Mouse (Mus musculus) forebrain, embryonic 14.5 days (tissue): Measurements from ENCODE around the gene Osbpl10. TPM values are rescaled to one million over a fixed set of nuclear protein-coding genes. Genes with fewer than 3 reads are reported as not detected.

Experiments
- ATAC-seq: fragments of 200-750 bp; cut with Nextera tagmentation; 2 replicates; pipeline ENCODE4 v1.8.0; 2017; ENCODE audit warnings: mild to moderate bottlenecking, moderate library complexity
- DNase-seq: peaks from one replicate; pipeline ENCODE4 v3.0.0-alpha.2; 2015; ENCODE audit warnings: low spot score
- H3K27ac ChIP-seq: fragments of 300-500 bp; sonication (generic); 2 replicates; pipeline ENCODE4 v1.5.1; 2014; ENCODE audit warnings: low read depth, mild to moderate bottlenecking, control low read depth, low read length, moderate library complexity
- H3K27me3 ChIP-seq: fragments of 300-500 bp; sonication (generic); replicated peaks from 2 replicates; pipeline ENCODE4 v1.6.1; 2014; ENCODE audit warnings: low read length, control low read depth, mixed read lengths; ENCODE audit not compliant: control insufficient read depth, insufficient read depth
- H3K36me3 ChIP-seq: fragments of 300-500 bp; sonication (generic); 2 replicates; pipeline ENCODE4 v1.6.1; 2014; ENCODE audit warnings: low read length, control low read depth; ENCODE audit not compliant: control insufficient read depth, insufficient read depth
- H3K4me1 ChIP-seq: fragments of 300-500 bp; sonication (generic); 2 replicates; pipeline ENCODE4 v1.6.1; 2014; ENCODE audit warnings: antibody characterized with exemption, low read length, control low read depth; ENCODE audit not compliant: control insufficient read depth, insufficient read depth
- H3K4me2 ChIP-seq: fragments of 300-500 bp; sonication (generic); 2 replicates; pipeline ENCODE4 v1.6.1; 2014; ENCODE audit warnings: mild to moderate bottlenecking, control low read depth, low read length
- H3K4me3 ChIP-seq: fragments of 300-500 bp; sonication (generic); 2 replicates; pipeline ENCODE4 v1.5.1; 2014; ENCODE audit warnings: low read depth, low read length, control low read depth
- H3K9ac ChIP-seq: fragments of 300-500 bp; sonication (generic); 2 replicates; pipeline ENCODE4 v1.6.1; 2014; ENCODE audit warnings: mild to moderate bottlenecking, low read length, control low read depth, moderate library complexity
- H3K9me3 ChIP-seq: fragments of 300-500 bp; sonication (generic); replicated peaks from 2 replicates; pipeline ENCODE4 v1.6.1; 2016; ENCODE audit warnings: low read length, control low read depth, mixed read lengths; ENCODE audit not compliant: control insufficient read depth
- WGBS: fragments of 180-500 bp; shearing (Covaris S2); extraction: QIAGEN DNeasy Blood & Tissue Kit; methylation state at CpG from one replicate; pipeline ENCODE4 v1.1.7; 2014; 5-methylcytosine and 5-hydroxymethylcytosine counted together
- polyA plus RNA-seq: library from polyadenylated mRNA; unstranded; fragments of >200 nt; fragmentation: Nextera tagmentation; extraction: Ambion mirVana; gene quantifications from 2 replicates; pipeline ENCODE4 v1.2.1, GENCODE M21; 2014

Osbpl10 gene
- polyA plus RNA-seq, 1 experiment from 2014 or later: 1.4 TPM

- Histone ChIP-seq H3K27me3 (no peaks in the 10 kb centered on the region), H3K4me1 (no peaks in the 10 kb centered on the region), H3K9me3 (no peaks in the 10 kb centered on the region), H3K36me3 (no peaks in the 10 kb centered on the region), H3K9ac (no peak overlapping the region), H3K4me3 (no peak overlapping the region), H3K27ac (no peak overlapping the region), H3K4me2 (no peak overlapping the region)
- ATAC-seq (no peak), DNase-seq (no peak)
- 89% methylated on average over 3 of the region's 3 CpGs for WGBS
These were observed 33.7 kb upstream of the Osbpl10 start for GRCm38 (mm10) chr9:114944642-114945041.

- Histone ChIP-seq H3K36me3 (no peaks in the 10 kb centered on the region), H3K27ac (no peak overlapping the region), H3K4me1 (no peaks in the 10 kb centered on the region), H3K9ac (no peak overlapping the region), H3K4me2 (no peak overlapping the region), H3K9me3 (no peaks in the 10 kb centered on the region), H3K27me3 (no peaks in the 10 kb centered on the region), H3K4me3 (no peak overlapping the region)
- DNase-seq (no peak), ATAC-seq (no peak)
- 88% methylated on average over 6 of the region's 6 CpGs for WGBS
These were observed 32.8 kb upstream of the Osbpl10 start for GRCm38 (mm10) chr9:114945576-114945975.

DNA sequence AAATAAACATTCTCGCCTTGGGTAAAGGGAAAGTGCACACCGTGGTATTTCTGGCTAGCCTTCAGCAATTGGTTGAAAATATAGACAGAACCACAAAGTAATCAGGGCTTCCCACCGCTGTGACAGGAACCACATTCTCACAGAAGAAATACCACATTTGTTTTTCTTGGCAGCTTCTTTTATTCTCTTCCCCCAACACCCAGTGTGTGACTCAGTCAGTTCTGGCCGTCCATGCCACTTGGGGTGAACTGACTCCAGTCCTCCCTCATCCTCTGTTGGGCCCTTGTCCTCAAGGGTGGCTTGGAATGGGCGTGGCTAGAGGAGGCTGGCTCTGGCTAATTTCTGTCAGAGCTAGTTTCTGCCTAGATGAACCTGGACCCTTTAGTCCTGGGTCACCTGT is 30.0 kb upstream of the Osbpl10 start:
- no peak for DNase-seq
- no peaks in the 10 kb centered on the region for H3K27me3 ChIP-seq
- H3K36me3 ChIP-seq: no peaks in the 10 kb centered on the region
- no peak for ATAC-seq
- H3K9me3 ChIP-seq: no peaks in the 10 kb centered on the region
- H3K4me3 ChIP-seq: no peak overlapping the region
- 68% methylated on average over 5 of the region's 5 CpGs for WGBS
- no peak overlapping the region for H3K9ac ChIP-seq
- no peak overlapping the region for H3K27ac ChIP-seq
- H3K4me1 ChIP-seq: no peaks in the 10 kb centered on the region
- no peak overlapping the region for H3K4me2 ChIP-seq

GRCm38 (mm10) chr9:114952866-114953265 is 25.5 kb upstream of the Osbpl10 start:
- ATAC-seq: no peak
- H3K36me3 ChIP-seq: no peaks in the 10 kb centered on the region
- WGBS: 24% methylated on average over 1 of the region's 1 CpGs
- no peak overlapping the region for H3K27ac ChIP-seq
- H3K4me1 ChIP-seq: no peaks in the 10 kb centered on the region
- H3K9ac ChIP-seq: no peak overlapping the region
- no peaks in the 10 kb centered on the region for H3K27me3 ChIP-seq
- no peaks in the 10 kb centered on the region for H3K9me3 ChIP-seq
- no peak for DNase-seq
- no peak overlapping the region for H3K4me2 ChIP-seq
- no peak overlapping the region for H3K4me3 ChIP-seq

DNA sequence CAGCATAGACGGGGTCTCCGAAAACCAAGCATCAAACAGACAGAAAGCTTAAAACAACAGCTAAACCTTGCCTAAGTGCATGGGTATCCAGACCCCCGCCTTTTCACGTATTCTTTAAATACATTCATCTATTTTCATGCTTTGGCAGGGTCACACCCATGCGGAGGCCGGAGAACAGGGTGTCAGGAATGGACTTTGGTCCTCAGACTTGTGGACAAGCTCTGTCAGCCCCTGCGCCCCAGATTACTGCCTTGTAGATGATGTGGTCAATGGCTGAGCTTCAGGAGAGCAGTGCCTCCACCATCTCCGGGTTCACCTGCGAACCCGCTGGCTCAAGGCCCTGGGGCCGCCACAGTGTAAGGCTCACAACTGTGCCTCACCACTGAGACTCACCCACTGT is 23.0 kb upstream of the Osbpl10 start:
- H3K9ac ChIP-seq: no peak overlapping the region
- no peak overlapping the region for H3K27ac ChIP-seq
- H3K4me3 ChIP-seq: no peak overlapping the region
- no peaks in the 10 kb centered on the region for H3K36me3 ChIP-seq
- WGBS: 89% methylated on average over 11 of the region's 11 CpGs
- H3K9me3 ChIP-seq: no peaks in the 10 kb centered on the region
- H3K4me1 ChIP-seq: no peaks in the 10 kb centered on the region
- DNase-seq: no peak
- no peaks in the 10 kb centered on the region for H3K27me3 ChIP-seq
- H3K4me2 ChIP-seq: no peak overlapping the region
- ATAC-seq: no peak

DNA sequence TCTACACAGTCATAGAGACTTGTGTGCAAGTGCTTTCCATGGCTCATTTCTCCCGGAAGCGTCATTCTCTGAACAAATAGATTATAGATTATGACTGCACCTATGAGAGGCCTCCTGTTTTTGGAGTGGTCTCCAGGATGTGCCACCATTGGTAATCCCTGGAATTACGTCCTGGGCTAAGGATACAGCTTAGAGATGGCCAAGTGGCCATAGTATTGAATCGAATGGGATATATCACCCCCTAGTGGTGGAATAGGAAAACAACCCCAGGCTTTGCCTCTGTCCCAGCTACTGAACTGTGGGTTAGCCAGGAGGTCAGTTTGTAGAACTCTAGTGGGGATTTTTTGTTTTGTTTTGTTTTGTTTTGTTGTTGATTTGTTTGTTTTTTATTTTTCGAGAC is 21.4 kb upstream of the Osbpl10 start:
- Histone ChIP-seq H3K9me3 (0 out of 2 replicates have a peak, but pooled peaks cover 3% of the 10 kb centered on the region), H3K36me3 (no peaks in the 10 kb centered on the region), H3K4me3 (no peak overlapping the region), H3K9ac (no peak overlapping the region), H3K27me3 (no peaks in the 10 kb centered on the region), H3K4me1 (no peaks in the 10 kb centered on the region), H3K27ac (no peak overlapping the region), H3K4me2 (no peak overlapping the region)
- DNase-seq (peak; percentile 66), ATAC-seq (0 out of 2 replicates have a peak, but pooled peaks have one; percentile 60)
- WGBS: 38% methylated on average over 5 of the region's 5 CpGs

DNA sequence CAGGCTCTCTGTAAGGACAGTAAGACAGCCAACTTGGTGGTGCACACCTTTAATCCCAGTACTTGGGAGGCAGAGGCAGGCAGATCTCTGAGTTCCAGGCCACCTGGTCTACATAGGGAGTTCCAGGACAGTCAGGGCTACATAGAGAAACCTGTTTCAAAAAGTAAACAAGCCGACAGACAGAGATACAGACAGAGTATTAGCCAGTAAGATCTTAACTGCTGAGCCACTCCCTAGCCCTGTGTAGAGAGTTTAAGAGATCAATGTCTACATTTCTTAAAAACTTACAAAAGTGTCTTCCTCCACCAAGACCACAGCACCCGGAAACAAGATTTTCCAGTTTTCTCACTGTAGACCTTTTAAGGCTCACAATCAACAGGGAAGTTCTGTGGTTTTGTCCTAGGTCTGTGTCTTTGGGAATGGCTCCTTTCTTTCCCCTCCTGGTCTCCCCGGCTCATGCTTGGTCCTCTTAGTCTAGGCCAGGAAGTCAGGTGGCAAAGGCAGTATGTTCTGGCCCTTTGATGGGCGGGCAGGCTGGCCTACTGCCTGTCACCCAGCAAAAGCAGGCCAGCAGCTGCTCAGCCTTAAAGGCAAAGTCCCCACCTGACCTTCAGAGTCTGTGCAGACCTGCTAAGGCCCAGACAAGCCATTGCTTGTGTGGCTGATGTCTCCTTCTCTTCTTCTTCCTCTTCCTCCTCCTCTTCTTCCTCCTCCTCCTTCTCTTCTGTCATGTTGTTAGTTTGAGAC is 18.2 kb upstream of the Osbpl10 start:
- no peaks in the 10 kb centered on the region for H3K4me1 ChIP-seq
- H3K4me3 ChIP-seq: no peak overlapping the region
- ATAC-seq (no peak), DNase-seq (no peak)
- H3K27me3 ChIP-seq: no peaks in the 10 kb centered on the region
- H3K36me3 ChIP-seq: no peaks in the 10 kb centered on the region
- no peak overlapping the region for H3K27ac ChIP-seq
- 86% methylated on average over 4 of the region's 4 CpGs for WGBS
- no peak overlapping the region for H3K9ac ChIP-seq
- H3K9me3 ChIP-seq: 0 out of 2 replicates have a peak, but pooled peaks cover 3% of the 10 kb centered on the region
- H3K4me2 ChIP-seq: no peak overlapping the region

- no peak overlapping the region for H3K4me3 ChIP-seq
- no peak overlapping the region for H3K27ac ChIP-seq
- H3K27me3 ChIP-seq: no peaks in the 10 kb centered on the region
- H3K9ac ChIP-seq: no peak overlapping the region
- no peak overlapping the region for H3K4me2 ChIP-seq
- no peaks in the 10 kb centered on the region for H3K4me1 ChIP-seq
- DNase-seq (no peak), ATAC-seq (no peak)
- no peaks in the 10 kb centered on the region for H3K36me3 ChIP-seq
- 0 out of 2 replicates have a peak, but pooled peaks cover 3% of the 10 kb centered on the region for H3K9me3 ChIP-seq
- 92% methylated on average over 6 of the region's 6 CpGs for WGBS
These were observed 17.5 kb upstream of the Osbpl10 start for GRCm38 (mm10) chr9:114960844-114961243.

DNA sequence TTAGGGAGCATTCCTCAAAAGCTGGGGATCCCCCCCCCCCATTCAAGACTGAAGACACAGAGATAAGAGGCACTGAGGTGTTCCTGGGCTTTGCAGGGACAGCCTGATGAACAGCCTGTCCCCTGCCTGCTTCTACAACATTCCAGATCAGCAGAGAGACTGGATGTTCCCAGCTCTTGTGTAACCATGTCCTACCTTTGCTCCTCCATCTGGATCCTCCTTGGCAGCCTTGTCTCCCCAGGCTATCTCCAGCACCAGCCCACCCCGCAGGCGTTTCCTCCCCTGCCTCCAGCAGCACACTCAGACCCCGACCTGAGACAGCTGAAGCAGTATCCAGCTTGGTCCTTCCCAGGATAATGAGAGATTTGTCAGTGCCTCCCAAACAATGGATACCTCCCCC is 14.3 kb upstream of the Osbpl10 start:
- no peak for ATAC-seq

More for the DNA sequence above, 14.3 kb upstream of the Osbpl10 start:
- 0 out of 2 replicates have a peak, but pooled peaks cover 3% of the 10 kb centered on the region for H3K9me3 ChIP-seq
- H3K27ac ChIP-seq: no peak overlapping the region
- no peak overlapping the region for H3K9ac ChIP-seq
- no peaks in the 10 kb centered on the region for H3K4me1 ChIP-seq
- H3K27me3 ChIP-seq: no peaks in the 10 kb centered on the region
- H3K36me3 ChIP-seq: no peaks in the 10 kb centered on the region
- no peak overlapping the region for H3K4me3 ChIP-seq
- WGBS: 67% methylated on average over 3 of the region's 3 CpGs
- DNase-seq: no peak
- no peak overlapping the region for H3K4me2 ChIP-seq
